Mouse (Mus musculus) left cerebral cortex, adult 2 months (tissue): ENCODE measurements around the gene Ndp. TPM values are rescaled to one million over a fixed set of nuclear protein-coding genes. Genes with fewer than 3 reads are reported as not detected.

Experiments
- DNase-seq, 2 experiments: peaks; one replicate each; pipeline ENCODE4 v3.0.0; 2021 to 2022; ENCODE audit warnings: low spot score in 2 of 2, mixed read lengths in 1 of 2; ENCODE audit errors: extremely low spot score in 1 of 2
- H3K27ac ChIP-seq: fragments of 200-600 bp; 2 replicates; pipeline ENCODE4 v1.8.1; 2022
- H3K4me3 ChIP-seq: fragments of 200-600 bp; 2 replicates; pipeline ENCODE4 v1.8.1; 2022
- CTCF ChIP-seq: fragments of 200-600 bp; IDR thresholded peaks from 2 replicates; pipeline ENCODE4 v1.8.1; 2022; ENCODE audit warnings: antibody characterized with exemption, mild to moderate bottlenecking, moderate library complexity
- intact Hi-C: fragments of 180-260 bp; cut with DNase I; formaldehyde crosslinking; loops from one replicate; pipeline ENCODE4 v1.15.1; 2025
- total RNA-seq, 2 experiments: library from RNA; stranded (reverse); gene quantifications; 2 replicates each; pipeline ENCODE4 v1.2.3; 2021

Ndp gene
- total RNA-seq, 2 experiments from 2014 or later: 7.6 to 8.1 TPM

GRCm38 (mm10) chrX:16860244-16860643, 51.3 kb downstream of the Ndp start:
- intact Hi-C loops: loop anchor here (2.0 kb wide), 1 partner anchor 93 kb away; no protein-coding TSS in a partner anchor
- no peak for DNase-seq
- Histone ChIP-seq H3K27ac (no peak overlapping the region), H3K4me3 (no peak overlapping the region)
- peak; percentile 54 for TF ChIP-seq CTCF

- no peak overlapping the region for H3K4me3 ChIP-seq
- H3K27ac ChIP-seq: no peak overlapping the region
- intact Hi-C loops: no loop called here
- no peak for DNase-seq
- TF ChIP-seq CTCF: no peak
These were observed 65.5 kb downstream of the Ndp start for GRCm38 (mm10) chrX:16846034-16846433.

GRCm38 (mm10) chrX:16841443-16841842, 70.1 kb downstream of the Ndp start:
- TF ChIP-seq CTCF: no peak
- H3K27ac ChIP-seq: no peak overlapping the region
- no peak for DNase-seq
- intact Hi-C loops: no loop called here
- H3K4me3 ChIP-seq: no peak overlapping the region

DNA sequence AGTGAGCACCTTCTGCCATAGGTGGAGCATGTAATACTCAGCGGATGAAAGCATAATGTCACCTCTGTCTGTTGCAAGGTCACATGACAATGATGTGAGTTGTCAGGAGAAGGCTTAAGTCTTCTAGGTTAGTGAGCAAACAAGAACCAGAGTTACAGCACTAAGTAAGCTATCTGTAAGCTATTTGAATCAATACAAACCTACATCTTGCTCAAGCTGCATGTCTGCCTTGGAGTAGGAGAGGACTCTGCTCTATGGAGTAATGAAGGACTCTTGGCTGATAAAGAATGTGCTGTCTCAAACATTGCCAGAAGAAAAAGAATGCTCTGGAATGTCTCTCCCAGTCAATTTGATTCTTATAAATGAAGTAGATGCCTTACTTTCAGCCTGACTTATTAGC, 74.3 kb downstream of the Ndp start:
- no peak for TF ChIP-seq CTCF
- no peak overlapping the region for H3K4me3 ChIP-seq
- no peak overlapping the region for H3K27ac ChIP-seq
- intact Hi-C loops: no loop called here
- DNase-seq: no peak

- intact Hi-C loops: no loop called here
- Histone ChIP-seq H3K4me3 (no peak overlapping the region), H3K27ac (no peak overlapping the region)
- TF ChIP-seq CTCF: no peak
- no peak for DNase-seq
These were observed 75.0 kb downstream of the Ndp start for GRCm38 (mm10) chrX:16836488-16837082.

Other genes with a start within 250 kb of the Ndp start
- gene Maob, start 94.4 kb downstream of the Ndp start, total RNA-seq: 10 to 100 TPM; 13.7 to 16.4 TPM